Mouse (Mus musculus) testis, adult 2 months (tissue): ENCODE measurements at regions not wholly inside any gene's neighbourhood (a gene's known extent, or its start where the extent isn't known, plus 50 kb on each side); places are given as distances from the start of the nearest gene placed in this dataset.

Experiments
- H3K27ac ChIP-seq: fragments of 200-500 bp; 2 replicates; pipeline ENCODE4 v1.5.1; 2012; ENCODE audit warnings: low read depth, low read length; ENCODE audit not compliant: control insufficient read depth, insufficient read depth
- H3K27me3 ChIP-seq: fragments of 200-500 bp; 2 replicates; pipeline ENCODE4 v1.6.1; 2012; ENCODE audit warnings: mild to moderate bottlenecking, low read length, moderate library complexity; ENCODE audit not compliant: control insufficient read depth, insufficient read depth
- H3K36me3 ChIP-seq: fragments of 200-500 bp; 2 replicates; pipeline ENCODE4 v1.6.1; 2012; ENCODE audit warnings: mild to moderate bottlenecking, low read length; ENCODE audit not compliant: control insufficient read depth, insufficient read depth
- H3K4me1 ChIP-seq: fragments of 200-500 bp; 2 replicates; pipeline ENCODE4 v1.6.1; 2012; ENCODE audit warnings: low read length; ENCODE audit not compliant: control insufficient read depth, insufficient read depth
- H3K4me3 ChIP-seq: fragments of 200-500 bp; 2 replicates; pipeline ENCODE4 v1.5.1; 2012; ENCODE audit warnings: low read depth, mild to moderate bottlenecking, low read length, moderate library complexity, mixed read lengths; ENCODE audit not compliant: control insufficient read depth
- CTCF ChIP-seq: fragments of 200-500 bp; IDR thresholded peaks from 2 replicates; pipeline ENCODE4 v1.5.1; 2012; ENCODE audit warnings: low read depth, mild to moderate bottlenecking, inconsistent platforms, low read length, moderate library complexity; ENCODE audit not compliant: control insufficient read depth, insufficient read depth, insufficient replicate concordance
- POLR2A ChIP-seq: fragments of 200-500 bp; IDR thresholded peaks from 2 replicates; pipeline ENCODE4 v1.6.1; 2012; ENCODE audit warnings: low read depth, mild to moderate bottlenecking, inconsistent platforms, low read length, moderate library complexity; ENCODE audit not compliant: control insufficient read depth

- Histone ChIP-seq H3K27me3 (no peaks in the 10 kb centered on the region), H3K36me3 (no peaks in the 10 kb centered on the region), H3K4me1 (no peaks in the 10 kb centered on the region; the same call in none of the 2 replicates), H3K4me3 (no peak overlapping the region), H3K27ac (no peak overlapping the region)
- TF ChIP-seq CTCF, result no peak
- no peak for TF ChIP-seq POLR2A
Measured at GRCm38 (mm10) chr12:26535261-26535890, 66.4 kb downstream of the Cmpk2 start.

GRCm38 (mm10) chr12:26534229-26535105 is 65.5 kb downstream of the Cmpk2 start:
- no peaks in the 10 kb centered on the region for H3K36me3 ChIP-seq
- H3K4me3 ChIP-seq, result no peak overlapping the region
- TF ChIP-seq POLR2A (no peak), CTCF (no peak)
- H3K27me3 ChIP-seq, result no peaks in the 10 kb centered on the region
- no peak overlapping the region for H3K27ac ChIP-seq
- H3K4me1 ChIP-seq, result no peaks in the 10 kb centered on the region; the same call in none of the 2 replicates

GRCm38 (mm10) chr12:26533641-26534151 is 64.7 kb downstream of the Cmpk2 start:
- Histone ChIP-seq H3K4me1 (no peaks in the 10 kb centered on the region; the same call in none of the 2 replicates), H3K27ac (no peak overlapping the region), H3K4me3 (no peak overlapping the region), H3K36me3 (no peaks in the 10 kb centered on the region), H3K27me3 (no peaks in the 10 kb centered on the region)
- TF ChIP-seq POLR2A, result no peak

GRCm38 (mm10) chr12:26532823-26533640 is 64.0 kb downstream of the Cmpk2 start:
- Histone ChIP-seq H3K4me3 (no peak overlapping the region), H3K27ac (no peak overlapping the region)
- TF ChIP-seq CTCF (peak; percentile 95), POLR2A (no peak)

GRCm38 (mm10) chr12:26532076-26532475 is 63.1 kb downstream of the Cmpk2 start:
- Histone ChIP-seq H3K27ac (no peak overlapping the region), H3K4me3 (no peak overlapping the region), H3K36me3 (no peaks in the 10 kb centered on the region), H3K27me3 (no peaks in the 10 kb centered on the region), H3K4me1 (no peaks in the 10 kb centered on the region; the same call in none of the 2 replicates)
- TF ChIP-seq POLR2A (no peak), CTCF (no peak)

More at GRCm38 (mm10) chr12:26532823-26533640, 64.0 kb downstream of the Cmpk2 start:
- no peaks in the 10 kb centered on the region; the same call in none of the 2 replicates for H3K4me1 ChIP-seq
- no peaks in the 10 kb centered on the region for H3K27me3 ChIP-seq
- H3K36me3 ChIP-seq, result no peaks in the 10 kb centered on the region
